Mouse (Mus musculus): Measurements from ENCODE around the gene Trim7. TPM values are rescaled to one million over a fixed set of nuclear protein-coding genes. Genes with fewer than 3 reads are reported as not detected.

Gene Trim7
- polyA plus RNA-seq, 1 experiment, result 1.4 TPM

DNA sequence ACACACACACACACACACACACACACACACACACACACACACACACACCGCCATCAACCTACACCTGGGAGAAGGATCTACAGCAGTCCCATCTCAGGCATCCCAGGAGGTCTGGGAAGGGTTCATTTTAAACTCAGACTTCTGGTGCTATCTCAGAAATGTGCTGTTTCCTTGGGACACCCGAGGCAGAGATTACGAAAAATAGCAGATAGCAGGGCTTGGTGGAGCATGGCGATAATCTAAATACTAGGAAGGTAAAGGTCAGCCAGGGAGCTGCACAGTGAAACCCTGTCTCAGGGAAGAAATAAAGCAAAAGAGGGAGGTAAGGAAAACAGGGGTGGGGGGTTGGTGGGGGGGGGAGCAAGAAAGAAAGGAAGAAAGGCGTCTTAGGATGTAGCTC is 28.7 kb upstream of the Trim7 start:
- no peak overlapping the region for H3K4me3 ChIP-seq (ENCODE audit: insufficient read depth, low read depth, low read length)
- H3K27ac ChIP-seq (replicated peaks; ENCODE audit: low read depth, low read length), result no peak overlapping the region
- peaks cover 4% of the 10 kb centered on the region; the same call in 1 of the 2 replicates for H3K4me1 ChIP-seq (ENCODE audit: control insufficient read depth, insufficient read depth, insufficient read length, low read length)

DNA sequence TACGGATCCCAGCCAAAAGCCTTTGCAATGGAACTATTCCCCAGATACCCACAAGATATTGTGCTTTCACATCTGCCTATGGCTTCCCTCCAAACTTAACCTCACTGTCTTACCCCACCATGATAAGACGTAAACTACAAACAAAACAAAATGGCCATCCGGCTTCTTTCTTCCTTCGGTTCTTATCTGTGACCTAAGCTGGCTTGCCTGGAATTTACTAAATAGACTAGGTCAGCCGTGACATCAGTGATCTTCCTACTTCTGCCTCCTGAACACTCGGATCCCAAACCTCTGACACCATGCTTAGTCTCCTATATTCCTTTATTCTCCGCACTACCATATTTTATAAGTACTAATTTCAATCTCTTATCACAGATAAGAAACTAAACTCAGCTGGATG is 27.6 kb upstream of the Trim7 start:
- Histone ChIP-seq H3K4me3 (ENCODE audit: insufficient read depth, low read depth, low read length) (no peak overlapping the region; the same call in 1 of the 2 replicates), H3K27ac (replicated peaks; ENCODE audit: low read depth, low read length) (no peak overlapping the region), H3K4me1 (ENCODE audit: control insufficient read depth, insufficient read depth, insufficient read length, low read length) (peaks cover 4% of the 10 kb centered on the region; the same call in 1 of the 2 replicates)

DNA sequence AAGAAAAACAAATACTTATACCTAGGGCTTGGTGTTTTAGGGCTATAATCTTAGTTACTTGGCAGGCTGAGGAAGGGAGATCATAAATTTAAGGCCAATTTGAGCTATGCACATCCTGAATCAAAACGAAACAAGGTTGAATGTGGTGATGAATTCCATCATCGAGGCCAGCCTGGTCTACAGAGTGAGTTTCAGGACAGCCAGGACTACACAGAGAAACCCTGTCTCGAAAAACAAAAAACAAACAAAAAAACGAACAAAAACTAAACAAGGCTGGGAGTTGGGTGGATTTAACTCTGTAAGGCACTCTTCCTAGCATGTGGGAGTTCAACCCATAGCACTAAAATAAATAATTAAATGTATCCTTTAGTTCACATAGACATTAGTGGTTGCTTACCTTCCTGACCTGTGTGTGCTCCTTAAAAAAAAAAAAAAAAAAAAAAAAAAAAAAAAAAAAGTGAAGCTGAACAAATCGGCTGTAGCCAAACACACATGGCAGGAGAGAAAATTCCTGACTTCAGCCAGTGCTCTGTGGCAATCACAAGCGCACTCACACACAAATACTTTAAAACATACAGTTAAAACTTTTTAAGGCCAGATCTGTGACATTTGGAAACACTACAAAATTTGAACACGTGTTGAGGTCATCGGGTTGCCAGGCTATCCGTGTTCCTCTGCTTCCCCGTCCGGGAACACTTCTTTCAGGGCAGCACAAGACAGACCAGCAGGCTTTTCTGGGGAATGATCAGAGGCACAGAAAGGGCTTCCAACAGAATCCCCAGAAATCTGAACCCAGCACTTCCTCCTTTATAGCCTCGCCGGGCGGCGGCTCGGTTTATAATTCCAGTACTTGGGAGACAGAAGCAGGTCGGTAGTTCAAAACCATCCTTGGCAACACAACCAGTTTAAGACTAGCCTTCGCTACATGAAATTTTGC is 26.7 kb upstream of the Trim7 start:
- Histone ChIP-seq H3K27ac (replicated peaks; ENCODE audit: low read depth, low read length) (peak overlapping the region; percentile 96), H3K4me1 (ENCODE audit: control insufficient read depth, insufficient read depth, insufficient read length, low read length) (peaks cover 4% of the 10 kb centered on the region; the same call in 1 of the 2 replicates), H3K4me3 (ENCODE audit: insufficient read depth, low read depth, low read length) (peak overlapping the region; percentile 79)

DNA sequence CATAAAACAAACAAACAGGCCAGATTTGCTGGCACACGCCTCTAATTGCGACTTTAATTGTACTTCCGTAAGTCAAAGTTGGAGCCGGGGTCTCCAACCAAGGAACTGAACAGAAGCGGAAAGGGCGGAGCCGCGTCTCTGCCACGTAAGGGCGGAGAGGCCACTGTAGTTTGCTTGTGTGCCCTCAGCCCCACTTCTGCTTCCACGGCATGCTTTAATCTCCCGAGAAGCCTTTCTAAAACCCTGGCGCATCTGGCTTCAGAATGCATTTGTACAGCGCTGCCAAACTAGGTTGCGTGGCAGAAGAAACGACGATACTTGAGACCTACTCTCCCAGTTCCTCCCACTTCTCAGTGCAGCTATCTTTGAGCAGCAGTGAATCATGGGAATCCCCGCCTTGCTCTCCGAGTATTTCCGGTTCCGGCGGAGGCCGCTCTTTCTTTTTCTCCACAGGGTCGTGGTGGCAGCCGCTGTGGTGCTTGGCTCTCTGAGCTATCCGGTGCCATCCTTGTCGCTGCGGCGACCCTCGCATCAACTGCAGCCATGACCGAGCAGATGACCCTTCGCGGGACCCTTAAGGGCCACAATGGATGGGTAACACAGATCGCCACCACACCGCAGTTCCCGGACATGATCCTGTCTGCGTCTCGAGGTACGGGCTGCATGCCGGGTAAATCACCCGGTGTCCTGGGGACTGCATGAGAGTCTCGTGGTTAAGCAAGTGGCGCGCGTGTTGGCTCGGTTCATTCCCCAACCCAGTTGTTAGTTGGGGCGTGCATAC is 25.8 kb upstream of the Trim7 start, which contains the start of gene Rack1:
Gene Rack1 (plus strand): TSS at position 412 of the 781 bp plus-strand sequence.
- Histone ChIP-seq H3K27ac (replicated peaks; ENCODE audit: low read depth, low read length) (peak within 1 kb of the TSS; percentile 96), H3K4me1 (ENCODE audit: control insufficient read depth, insufficient read depth, insufficient read length, low read length) (peaks cover 4% of the 10 kb centered on the region; the same call in 1 of the 2 replicates), H3K4me3 (ENCODE audit: insufficient read depth, low read depth, low read length) (peak within 1 kb of the TSS; percentile 79)

DNA sequence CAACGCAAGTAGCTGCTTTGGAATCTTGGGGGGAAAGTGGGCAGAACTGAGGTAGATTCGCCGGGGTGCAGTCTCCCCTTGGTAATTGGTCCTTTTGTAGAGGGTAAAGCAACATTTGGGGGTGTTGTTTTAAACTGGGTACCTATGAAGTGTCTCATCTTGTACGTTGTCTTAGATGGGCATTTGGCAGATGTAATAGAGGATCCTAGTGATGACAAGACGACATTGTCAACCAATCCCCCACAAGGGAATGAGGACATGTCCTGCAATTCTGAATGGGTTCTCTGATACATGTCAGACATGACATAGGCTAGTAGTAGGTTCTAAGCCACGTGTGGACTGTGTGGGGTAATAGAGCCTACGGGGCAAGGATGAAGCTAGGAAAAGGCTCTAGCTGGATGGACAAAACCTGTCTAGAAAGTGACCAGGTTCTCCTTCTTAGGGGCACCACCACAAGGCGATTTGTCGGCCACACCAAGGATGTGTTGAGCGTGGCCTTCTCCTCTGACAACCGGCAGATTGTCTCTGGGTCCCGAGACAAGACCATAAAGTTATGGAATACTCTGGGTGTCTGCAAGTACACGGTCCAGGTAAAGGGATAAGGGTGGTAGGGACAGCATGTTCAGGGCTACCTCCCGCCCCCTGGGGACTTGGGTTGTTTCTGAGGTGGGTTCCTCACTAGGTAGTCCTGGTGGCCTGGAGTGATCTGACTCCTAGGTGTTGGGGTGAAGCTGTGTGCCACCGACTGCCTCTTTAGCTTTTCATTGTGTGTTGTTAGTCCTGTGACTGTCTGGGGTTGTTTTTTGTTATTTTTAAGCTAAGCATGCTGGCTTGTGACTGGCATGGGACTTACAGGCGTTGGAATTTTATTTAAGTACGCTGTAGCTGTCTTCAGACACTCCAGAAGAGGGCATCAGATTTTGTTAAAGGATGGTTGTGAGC is 23.8 kb upstream of the Trim7 start:
- H3K4me1 ChIP-seq (ENCODE audit: control insufficient read depth, insufficient read depth, insufficient read length, low read length), result peaks cover 4% of the 10 kb centered on the region; the same call in 1 of the 2 replicates
- H3K27ac ChIP-seq (replicated peaks; ENCODE audit: low read depth, low read length), result no peak overlapping the region
- peak overlapping the region; percentile 26 for H3K4me3 ChIP-seq (ENCODE audit: insufficient read depth, low read depth, low read length)

DNA sequence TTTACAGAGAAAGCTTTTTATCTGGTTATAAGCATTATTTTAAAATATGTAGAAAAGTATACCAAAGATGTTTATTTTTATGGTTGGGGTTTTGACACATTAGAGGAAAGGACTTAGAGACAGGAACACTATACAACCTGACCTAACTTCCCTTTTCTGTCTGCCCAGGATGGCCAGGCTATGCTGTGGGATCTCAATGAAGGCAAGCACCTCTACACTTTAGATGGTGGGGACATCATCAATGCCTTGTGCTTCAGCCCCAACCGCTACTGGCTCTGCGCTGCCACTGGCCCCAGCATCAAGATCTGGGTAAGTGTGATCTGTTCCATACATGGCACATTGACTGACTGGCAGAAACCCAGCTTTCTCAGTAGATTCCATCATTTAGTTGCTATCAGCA is 22.0 kb upstream of the Trim7 start:
- Histone ChIP-seq H3K4me1 (ENCODE audit: control insufficient read depth, insufficient read depth, insufficient read length, low read length) (peaks cover 2% of the 10 kb centered on the region; the same call in 1 of the 2 replicates), H3K27ac (replicated peaks; ENCODE audit: low read depth, low read length) (no peak overlapping the region), H3K4me3 (ENCODE audit: insufficient read depth, low read depth, low read length) (no peak overlapping the region)

DNA sequence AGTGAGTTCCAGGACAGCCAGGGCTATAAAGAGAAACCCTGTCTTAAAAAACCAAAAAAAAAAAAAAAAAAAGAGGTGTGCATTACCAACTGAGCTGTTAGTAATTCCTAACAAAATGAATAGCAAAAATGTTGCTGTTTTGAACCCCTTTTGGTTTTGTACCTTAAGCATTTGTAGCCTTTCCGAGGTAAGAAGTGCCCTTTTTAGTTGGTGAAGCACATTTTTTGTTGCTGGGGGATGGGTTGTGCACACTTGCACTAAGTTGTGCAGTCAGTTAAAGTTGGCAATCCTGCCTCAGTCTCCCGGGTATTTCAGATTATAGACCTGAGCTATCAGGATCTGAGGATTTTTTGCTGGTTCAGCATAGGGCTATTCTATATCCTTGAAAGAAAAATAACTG is 21.0 kb upstream of the Trim7 start:
- H3K4me1 ChIP-seq (ENCODE audit: control insufficient read depth, insufficient read depth, insufficient read length, low read length), result 0 out of 2 replicates have a peak, but pooled peaks cover 2% of the 10 kb centered on the region
- H3K27ac ChIP-seq (replicated peaks; ENCODE audit: low read depth, low read length), result no peak overlapping the region
- no peak overlapping the region for H3K4me3 ChIP-seq (ENCODE audit: insufficient read depth, low read depth, low read length)

DNA sequence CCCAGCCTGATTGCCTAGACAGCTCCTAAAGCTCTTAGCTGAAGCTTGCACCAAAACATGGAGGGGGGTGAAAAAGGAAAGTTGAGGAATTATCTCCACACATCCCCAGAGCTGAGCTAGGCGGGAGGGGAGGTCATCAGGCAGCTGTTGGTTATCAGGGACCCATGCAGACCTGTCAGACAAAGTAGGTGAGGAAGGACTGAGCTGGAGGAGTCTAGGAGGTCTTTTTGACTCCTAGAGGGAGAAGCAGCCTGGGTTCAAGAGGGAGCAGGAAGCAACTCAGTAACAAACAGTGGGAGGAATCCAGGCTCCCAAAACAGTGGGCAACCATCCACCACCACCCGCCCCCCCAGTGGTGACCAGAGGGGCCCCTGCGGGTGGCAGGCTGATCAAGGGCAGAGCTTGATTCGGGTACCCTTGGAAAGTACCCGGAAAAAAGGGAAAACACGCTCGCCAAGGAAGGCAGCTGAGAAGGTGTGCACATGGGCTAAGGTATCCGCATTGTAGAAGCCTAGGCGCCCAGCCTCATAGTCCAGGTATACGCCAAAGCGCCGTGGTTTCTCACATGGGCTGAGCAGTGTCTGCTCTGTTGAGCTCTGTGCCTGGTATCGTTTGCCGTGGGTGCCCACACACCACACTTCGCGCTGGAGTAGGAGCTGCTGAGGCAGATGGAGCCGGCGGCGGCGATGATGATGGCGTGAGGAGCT is 18.9 kb upstream of the Trim7 start:
- no peak overlapping the region for H3K4me3 ChIP-seq (ENCODE audit: insufficient read depth, low read depth, low read length)
- no peaks in the 10 kb centered on the region for H3K4me1 ChIP-seq (ENCODE audit: control insufficient read depth, insufficient read depth, insufficient read length, low read length)
- no peak overlapping the region for H3K27ac ChIP-seq (replicated peaks; ENCODE audit: low read depth, low read length)

DNA sequence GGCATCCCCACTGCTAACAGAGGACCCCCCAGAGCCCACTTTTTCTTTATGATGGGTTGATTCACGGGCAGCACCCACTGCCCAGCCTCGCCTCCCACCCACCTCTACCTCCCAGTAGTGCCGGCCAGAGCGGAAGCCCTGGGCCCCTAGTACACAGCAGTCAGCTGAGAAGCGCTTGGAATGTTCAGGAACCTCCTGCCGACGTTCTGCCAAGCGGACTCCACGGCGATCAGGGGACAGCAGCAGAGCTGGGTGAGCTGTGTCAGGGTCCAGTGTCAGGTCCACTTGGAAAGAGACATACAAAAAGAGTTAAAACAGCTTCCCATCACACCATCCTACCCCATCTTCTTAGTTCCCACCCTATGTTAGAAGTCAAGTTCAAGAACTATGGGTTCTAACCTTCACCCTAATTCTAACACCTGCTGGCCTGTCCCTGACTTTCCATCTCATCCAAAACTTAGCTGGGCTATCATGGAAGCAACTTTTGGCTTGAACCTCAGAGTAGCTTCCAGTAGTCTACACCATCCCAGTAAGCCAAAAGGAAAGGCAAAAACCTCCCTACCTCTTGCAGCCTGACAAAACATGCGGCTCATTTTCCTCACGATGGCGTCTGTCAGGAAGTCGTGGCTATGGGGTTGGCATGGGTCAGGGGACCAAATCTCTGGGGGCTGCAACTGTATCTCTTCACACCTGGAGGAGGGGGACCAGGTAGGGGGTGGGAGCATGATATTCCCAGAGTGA is 18.2 kb upstream of the Trim7 start:
- no peak overlapping the region for H3K27ac ChIP-seq (replicated peaks; ENCODE audit: low read depth, low read length)
- H3K4me1 ChIP-seq (ENCODE audit: control insufficient read depth, insufficient read depth, insufficient read length, low read length), result no peaks in the 10 kb centered on the region
- no peak overlapping the region for H3K4me3 ChIP-seq (ENCODE audit: insufficient read depth, low read depth, low read length)

DNA sequence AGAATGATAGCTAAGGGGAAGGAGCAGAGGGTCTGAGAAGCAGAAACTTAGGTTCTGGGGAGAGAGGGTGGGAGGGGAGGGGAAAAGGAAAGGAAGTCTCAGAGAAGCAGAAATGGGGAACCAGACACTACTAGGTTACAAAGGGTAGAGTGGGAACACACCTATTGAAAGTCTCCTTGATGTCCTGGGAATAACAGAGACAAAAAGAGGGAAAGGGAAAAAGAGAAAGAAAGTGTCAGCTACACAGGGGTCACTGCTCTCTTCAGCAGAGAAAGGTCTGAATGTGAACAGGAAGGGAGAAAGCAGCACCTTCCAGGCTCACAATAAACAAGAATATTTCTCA is 17.7 kb upstream of the Trim7 start:
- Histone ChIP-seq H3K27ac (replicated peaks; ENCODE audit: low read depth, low read length) (no peak overlapping the region), H3K4me3 (ENCODE audit: insufficient read depth, low read depth, low read length) (no peak overlapping the region), H3K4me1 (ENCODE audit: control insufficient read depth, insufficient read depth, insufficient read length, low read length) (no peaks in the 10 kb centered on the region)

DNA sequence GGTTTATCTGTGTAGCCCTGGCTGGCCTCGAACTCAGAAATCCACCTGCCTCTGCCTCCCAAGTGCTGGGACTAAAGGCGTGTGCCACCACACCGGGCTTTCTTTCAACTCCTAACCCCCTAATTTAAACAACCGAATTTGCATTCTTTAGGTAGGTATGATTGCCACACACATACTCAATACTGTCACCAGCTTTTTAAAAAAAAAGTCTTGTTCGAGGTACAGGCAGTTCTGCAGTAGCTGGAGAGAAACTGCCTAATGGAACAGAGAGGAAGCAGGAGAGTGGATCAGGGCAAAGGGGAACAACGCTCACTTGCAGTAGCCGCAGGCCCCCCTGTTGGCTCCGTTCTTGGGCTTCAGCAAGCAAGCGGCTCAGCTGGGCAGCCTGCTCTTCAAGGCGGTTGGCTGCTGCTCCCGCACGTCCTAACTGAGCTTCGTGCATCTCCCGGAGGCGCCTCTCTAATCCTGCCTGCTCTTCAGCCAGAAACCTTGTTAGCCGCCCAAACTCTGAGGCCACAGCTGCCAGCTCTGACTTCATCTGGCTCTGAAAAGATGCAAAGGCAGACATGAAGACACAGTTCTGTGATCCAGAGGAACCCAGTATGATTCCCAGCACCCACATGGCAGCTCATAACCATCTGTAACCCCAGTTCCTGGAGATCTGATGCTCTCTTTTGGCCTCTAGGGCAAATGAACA is 17.1 kb upstream of the Trim7 start:
- H3K4me3 ChIP-seq (ENCODE audit: insufficient read depth, low read depth, low read length), result no peak overlapping the region
- H3K27ac ChIP-seq (replicated peaks; ENCODE audit: low read depth, low read length), result no peak overlapping the region
- H3K4me1 ChIP-seq (ENCODE audit: control insufficient read depth, insufficient read depth, insufficient read length, low read length), result no peaks in the 10 kb centered on the region

DNA sequence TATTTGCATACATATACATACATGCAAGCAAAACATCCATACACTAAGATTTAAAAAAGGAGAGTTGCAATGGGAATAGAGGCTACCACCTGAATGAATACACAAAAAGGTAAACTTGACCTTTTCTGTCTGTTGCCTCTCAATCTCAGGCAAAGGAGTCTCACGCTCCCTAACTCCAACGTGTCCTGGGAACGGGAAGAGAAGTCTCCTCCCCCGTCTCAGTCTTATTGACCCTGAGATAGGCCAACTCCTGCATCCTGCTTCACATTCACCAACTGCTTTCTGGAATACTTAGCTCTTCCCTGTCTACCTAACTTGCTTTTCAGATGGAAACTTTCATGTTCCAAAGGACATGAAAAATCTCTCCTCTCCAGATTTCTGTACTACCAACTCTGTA is 16.5 kb upstream of the Trim7 start:
- Histone ChIP-seq H3K4me1 (ENCODE audit: control insufficient read depth, insufficient read depth, insufficient read length, low read length) (no peaks in the 10 kb centered on the region), H3K27ac (replicated peaks; ENCODE audit: low read depth, low read length) (no peak overlapping the region), H3K4me3 (ENCODE audit: insufficient read depth, low read depth, low read length) (no peak overlapping the region)

DNA sequence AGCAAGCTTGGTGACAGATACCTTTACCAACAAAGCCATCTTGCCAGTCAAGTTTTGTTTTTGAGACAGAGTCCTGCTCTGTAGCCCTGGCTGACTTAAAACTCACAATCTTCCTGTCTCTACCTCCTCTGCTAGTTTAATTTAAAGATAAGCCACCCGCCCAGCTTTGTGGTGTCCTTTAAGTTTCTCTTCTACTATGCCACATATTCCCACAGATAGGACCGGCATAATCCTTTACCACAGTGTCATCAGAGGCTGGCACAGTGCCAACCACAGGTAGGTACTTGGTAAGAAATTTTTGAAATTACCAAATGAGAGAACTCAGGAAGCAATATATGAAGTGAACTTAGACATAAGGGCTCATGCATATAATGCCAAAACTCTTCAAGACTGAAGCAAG is 15.8 kb upstream of the Trim7 start:
- H3K4me1 ChIP-seq (ENCODE audit: control insufficient read depth, insufficient read depth, insufficient read length, low read length), result no peaks in the 10 kb centered on the region
- no peak overlapping the region for H3K27ac ChIP-seq (replicated peaks; ENCODE audit: low read depth, low read length)
- H3K4me3 ChIP-seq (ENCODE audit: insufficient read depth, low read depth, low read length), result no peak overlapping the region

All from brown adipose tissue, adult 24 weeks (tissue).